Mouse (Mus musculus): Measurements from ENCODE around the gene Ptpn4. TPM values are rescaled to one million over a fixed set of nuclear protein-coding genes. Genes with fewer than 3 reads are reported as not detected.

The Ptpn4 gene
- polyA plus RNA-seq, 1 experiment from 2014 or later, result 4.1 TPM

DNA sequence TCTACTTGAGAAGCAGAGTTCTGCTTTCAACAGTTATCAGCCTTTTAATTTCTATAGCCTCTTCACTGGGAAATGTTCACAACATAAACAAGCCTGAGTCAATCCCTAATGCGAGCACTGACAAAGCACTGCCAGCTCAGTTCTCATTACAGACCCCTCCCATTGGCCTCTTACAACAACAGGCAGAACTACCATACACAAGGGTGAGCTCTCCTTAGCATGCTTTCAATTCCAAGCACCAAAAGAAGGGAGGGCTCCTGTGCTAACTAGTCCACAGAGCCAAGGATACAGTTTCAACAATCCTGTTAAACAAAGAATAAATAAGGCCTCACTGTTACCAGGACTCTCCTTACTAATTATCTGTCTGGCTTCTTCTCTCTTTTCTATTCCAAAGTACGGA is 213.0 kb downstream of the Ptpn4 start:
- no peak for DNase-seq (ENCODE audit: low spot score)
- Histone ChIP-seq H3K4me1 (ENCODE audit: control insufficient read depth, insufficient read depth, low read length) (no peaks in the 10 kb centered on the region), H3K36me3 (ENCODE audit: control insufficient read depth, insufficient read depth, low read length) (no peaks in the 10 kb centered on the region), H3K27ac (replicated peaks; ENCODE audit: low read depth, low read length) (no peak overlapping the region), H3K27me3 (ENCODE audit: control insufficient read depth, insufficient read depth, low read length) (no peaks in the 10 kb centered on the region), H3K9ac (ENCODE audit: low read length) (no peak overlapping the region), H3K4me3 (ENCODE audit: low read depth, low read length) (no peak overlapping the region), H3K4me2 (ENCODE audit: low read depth, severe bottlenecking) (no peak overlapping the region), H3K9me3 (ENCODE audit: control insufficient read depth, low read length) (no peaks in the 10 kb centered on the region)
- ATAC-seq (ENCODE audit: insufficient number of reproducible peaks, low FRiP score, low TSS enrichment, low read depth), result no peak
- 62% methylated on average over 2 of the region's 2 CpGs for WGBS

DNA sequence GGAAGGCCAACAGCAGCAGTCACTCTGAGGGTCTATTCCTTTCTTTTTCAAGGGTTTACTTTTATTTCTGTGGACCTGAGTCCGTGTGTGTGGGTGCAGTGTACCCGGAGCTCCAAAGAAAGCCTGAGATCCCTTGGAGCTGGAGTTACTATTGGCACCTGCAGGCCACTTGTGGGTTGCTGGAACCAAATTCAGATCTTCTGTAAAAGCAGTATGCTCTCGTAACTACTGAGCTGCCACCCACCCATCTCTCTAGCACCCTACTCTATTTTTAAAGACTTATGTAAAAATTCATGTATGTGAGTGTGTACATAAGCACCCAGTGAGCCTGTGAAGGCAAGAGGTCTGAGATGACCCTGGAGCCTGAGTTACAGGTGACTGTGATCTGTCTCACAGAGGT is 232.0 kb downstream of the Ptpn4 start:
- Histone ChIP-seq H3K4me1 (ENCODE audit: control insufficient read depth, insufficient read depth, low read length) (no peaks in the 10 kb centered on the region), H3K27me3 (ENCODE audit: control insufficient read depth, insufficient read depth, low read length) (no peaks in the 10 kb centered on the region), H3K4me3 (ENCODE audit: low read depth, low read length) (no peak overlapping the region), H3K27ac (replicated peaks; ENCODE audit: low read depth, low read length) (no peak overlapping the region), H3K9ac (ENCODE audit: low read length) (no peak overlapping the region), H3K36me3 (ENCODE audit: control insufficient read depth, insufficient read depth, low read length) (no peaks in the 10 kb centered on the region), H3K4me2 (ENCODE audit: low read depth, severe bottlenecking) (no peak overlapping the region), H3K9me3 (ENCODE audit: control insufficient read depth, low read length) (no peaks in the 10 kb centered on the region)
- WGBS, result 85% methylated on average over 3 of the region's 3 CpGs
- DNase-seq (ENCODE audit: low spot score), result no peak
- no peak for ATAC-seq (ENCODE audit: insufficient number of reproducible peaks, low FRiP score, low TSS enrichment, low read depth)

Other genes with a start within 250 kb of the Ptpn4 start
- 19.6 and 22.2 TPM in 2 replicates for gene Epb41l5, start 188.6 kb downstream of the Ptpn4 start, polyA plus RNA-seq (2014; fragmentation: Nextera tagmentation; extraction: Ambion mirVana)
- gene Tmem177, start 75.6 kb upstream of the Ptpn4 start, polyA plus RNA-seq (2014; fragmentation: Nextera tagmentation; extraction: Ambion mirVana), result 8.0 and 8.2 TPM in 2 replicates
- not detected in 2 replicates for gene Cfap221, start 159.6 kb upstream of the Ptpn4 start, polyA plus RNA-seq (2014; fragmentation: Nextera tagmentation; extraction: Ambion mirVana)
- gene Sctr, start 169.3 kb upstream of the Ptpn4 start, polyA plus RNA-seq (2014; fragmentation: Nextera tagmentation; extraction: Ambion mirVana), result not detected in 2 replicates
- 2.5 and 3.0 TPM in 2 replicates for gene Tmem37, start 236.5 kb upstream of the Ptpn4 start, polyA plus RNA-seq (2014; fragmentation: Nextera tagmentation; extraction: Ambion mirVana)

Measured in limb, embryonic 11.5 days (tissue).